Mouse (Mus musculus): Measurements from ENCODE around the gene Clcn2.
A peak's percentile ranks its signal among the peaks of the same experiment; 100 is the strongest.

Clcn2 gene

GRCm38 (mm10) chr16:20722736-20723135 lies 5.2 kb upstream of the Clcn2 start:
- DNase-seq (ENCODE audit: low spot score), result no peak

- no peak for DNase-seq (ENCODE audit: low spot score)
These were observed 4.3 kb upstream of the Clcn2 start for GRCm38 (mm10) chr16:20721808-20722207.

GRCm38 (mm10) chr16:20717978-20718670 lies 578 bp upstream of the Clcn2 start:
- DNase-seq (ENCODE audit: low spot score), result no peak

- DNase-seq (ENCODE audit: low spot score), result no peak
These were observed 735 bp downstream of the Clcn2 start for GRCm38 (mm10) chr16:20716841-20717180.

GRCm38 (mm10) chr16:20715976-20716840 lies 1.3 kb downstream of the Clcn2 start:
- peak; percentile 64 for DNase-seq (ENCODE audit: low spot score)

GRCm38 (mm10) chr16:20715566-20715965 lies 2.0 kb downstream of the Clcn2 start:
- no peak for DNase-seq (ENCODE audit: low spot score)

- DNase-seq (ENCODE audit: low spot score), result no peak
These were observed 2.4 kb downstream of the Clcn2 start for GRCm38 (mm10) chr16:20715161-20715560.

- no peak for DNase-seq (ENCODE audit: low spot score)
These were observed 3.1 kb downstream of the Clcn2 start for GRCm38 (mm10) chr16:20714307-20715080.

- DNase-seq (ENCODE audit: low spot score), result peak; percentile 68
These were observed 4.7 kb downstream of the Clcn2 start for GRCm38 (mm10) chr16:20712889-20713288.

- no peak for DNase-seq (ENCODE audit: low spot score)
These were observed 5.4 kb downstream of the Clcn2 start for GRCm38 (mm10) chr16:20712190-20712589.

- no peak for DNase-seq (ENCODE audit: low spot score)
These were observed 6.7 kb downstream of the Clcn2 start for GRCm38 (mm10) chr16:20710810-20711209.

- no peak for DNase-seq (ENCODE audit: low spot score)
These were observed 7.2 kb downstream of the Clcn2 start for GRCm38 (mm10) chr16:20710370-20710769.

GRCm38 (mm10) chr16:20708939-20709734 lies 8.4 kb downstream of the Clcn2 start:
- DNase-seq (ENCODE audit: low spot score), result no peak

- no peak for DNase-seq (ENCODE audit: low spot score)
These were observed 9.2 kb downstream of the Clcn2 start for GRCm38 (mm10) chr16:20708220-20708938.

GRCm38 (mm10) chr16:20706407-20707055 lies 11.0 kb downstream of the Clcn2 start:
- no peak for DNase-seq (ENCODE audit: low spot score)

- DNase-seq (ENCODE audit: low spot score), result no peak
These were observed 11.8 kb downstream of the Clcn2 start for GRCm38 (mm10) chr16:20705786-20706185.

GRCm38 (mm10) chr16:20703699-20704400 lies 13.7 kb downstream of the Clcn2 start:
- peak; percentile 83 for DNase-seq (ENCODE audit: low spot score)

GRCm38 (mm10) chr16:20703071-20703470 lies 14.5 kb downstream of the Clcn2 start:
- DNase-seq (ENCODE audit: low spot score), result no peak

- peak; percentile 81 for DNase-seq (ENCODE audit: low spot score)
These were observed 15.0 kb downstream of the Clcn2 start for GRCm38 (mm10) chr16:20702522-20702893.
